Mouse (Mus musculus): ENCODE data around the gene Lztfl1.

- TF ChIP-seq GATA1 (IDR thresholded peaks at IDR 0.05; ENCODE audit: borderline replicate concordance, low read length) (no peak), CTCF (IDR thresholded peaks at IDR 0.05; ENCODE audit: low read depth, low read length) (no peak), GATA2 (IDR thresholded peaks at IDR 0.05; ENCODE audit: borderline replicate concordance, low read depth, low read length) (no peak), POLR2AphosphoS5 (IDR thresholded peaks at IDR 0.05; ENCODE audit: insufficient replicate concordance, low read depth, low read length) (no peak)
These were observed 13.8 kb upstream of the Lztfl1 start for GRCm38 (mm10) chr9:123731271-123731670.

Measured in G1E (cell line).